Mouse (Mus musculus): ENCODE measurements around the gene Pla2g7.

DNA sequence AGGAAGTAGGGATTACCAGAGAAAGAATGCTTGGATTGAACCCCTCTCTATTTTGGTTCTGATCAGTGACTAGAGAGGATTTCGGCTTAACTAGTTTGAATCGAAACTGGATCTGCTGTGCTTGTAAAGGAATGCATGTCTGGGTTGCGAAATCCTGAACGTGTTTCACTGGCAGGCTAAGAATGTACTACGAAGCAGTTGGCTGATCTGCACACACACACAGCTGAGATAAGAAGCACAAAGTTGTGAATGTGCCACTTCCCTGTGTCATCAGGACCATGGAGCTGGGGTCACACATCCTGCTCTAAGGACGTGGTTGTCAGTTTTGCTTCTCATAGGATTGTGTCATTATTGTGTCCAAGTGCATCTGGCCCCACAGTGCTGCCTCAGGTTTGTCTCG, 76.5 kb downstream of the Pla2g7 start:
- TF ChIP-seq CTCF (IDR thresholded peaks at IDR 0.05; ENCODE audit: control insufficient read depth, insufficient read depth, insufficient replicate concordance, low read depth, low read length), result no peak
- no peak for TF ChIP-seq POLR2A (IDR thresholded peaks at IDR 0.05; ENCODE audit: control insufficient read depth, low read depth, low read length)
